23 mouse cellular contexts compared by ENCODE assay signal in genomic region chr13:73734379-73734778, GRCm38 (mm10). TPM values are rescaled to one million over a fixed set of nuclear protein-coding genes. Genes with fewer than 3 reads are reported as not detected.
"Had no signal": no experiment of that assay in that cellular context is flagged by ENCODE, and none has a peak within 500 bp of the region (broad histone marks: within the 10 kb centered on the region; RNA-seq: fewer than 3 reads in every experiment).

No protein-coding gene starts in this region.

- H3K4me2 ChIP-seq: lung, embryonic 14.5 days; midbrain, embryonic 13.5 days; midbrain, embryonic 15.5 days; neural tube, embryonic 13.5 days; neural tube, embryonic 15.5 days; stomach, embryonic 15.5 days had no signal

- H3K9me3 ChIP-seq: midbrain, embryonic 10.5 days; midbrain, embryonic 13.5 days; midbrain, embryonic 15.5 days; neural tube, embryonic 13.5 days; neural tube, embryonic 15.5 days; stomach, embryonic 15.5 days had no signal

- H3K36me3 ChIP-seq: midbrain, embryonic 10.5 days; midbrain, embryonic 13.5 days; midbrain, embryonic 15.5 days; neural tube, embryonic 13.5 days; neural tube, embryonic 15.5 days; stomach, embryonic 15.5 days had no signal

- H3K4me3 ChIP-seq: midbrain, embryonic 10.5 days; midbrain, embryonic 13.5 days; midbrain, embryonic 15.5 days; myocyte; neural tube, embryonic 13.5 days; neural tube, embryonic 15.5 days; stomach, embryonic 15.5 days had no signal

- H3K27ac ChIP-seq: liver, embryonic 14.5 days; midbrain, embryonic 10.5 days; midbrain, embryonic 13.5 days; midbrain, embryonic 15.5 days; neural tube, embryonic 13.5 days; neural tube, embryonic 15.5 days; stomach, embryonic 15.5 days had no signal

- DNase-seq: lung, adult 18-20 months; lung, embryonic 14.5 days; lung, postnatal 10 days; lung, postnatal 4 days; retina, postnatal 1 day; right cerebral cortex, adult 18-20 months; right cerebral cortex, postnatal 25 days; right cerebral cortex, postnatal 4 days; thymus, adult 18-20 months; thymus, postnatal 14 days; thymus, postnatal 36 days had no signal

- H3K9ac ChIP-seq: liver, embryonic 14.5 days; lung, embryonic 14.5 days; midbrain, embryonic 13.5 days; midbrain, embryonic 15.5 days; neural tube, embryonic 13.5 days; neural tube, embryonic 15.5 days; stomach, embryonic 15.5 days had no signal

- ATAC-seq: midbrain, embryonic 13.5 days; midbrain, embryonic 15.5 days had no signal

RNA-seq across cellular contexts. Expression of gene Slc6a19, which starts 29.7 kb away (rescaled TPM):
- polyA plus RNA-seq: lung, embryonic 16.5 days had no signal

RNA-seq across cellular contexts. Expression of gene Slc6a18, which starts 56.6 kb away (rescaled TPM):
- total RNA-seq: megakaryocyte, adult 5-6 weeks; megakaryocyte-erythroid progenitor cell, adult 5-6 weeks had no signal
- polyA plus RNA-seq: liver, embryonic 14.5 days; lung, embryonic 14.5 days; lung, embryonic 16.5 days; midbrain, embryonic 10.5 days; midbrain, embryonic 13.5 days; midbrain, embryonic 15.5 days; myocyte; neural tube, embryonic 11.5 days; neural tube, embryonic 13.5 days; neural tube, embryonic 15.5 days; stomach, embryonic 15.5 days had no signal
